Mouse (Mus musculus) heart, embryonic 16.5 days (tissue): ENCODE measurements at regions not wholly inside any gene's neighbourhood (a gene's known extent, or its start where the extent isn't known, plus 50 kb on each side); places are given as distances from the start of the nearest gene placed in this dataset.

Source experiments
- ATAC-seq: fragments of 200-750 bp; cut with Nextera tagmentation; replicated peaks from 2 replicates; pipeline ENCODE4 v1.8.0; 2017; ENCODE audit warnings: moderate number of reproducible peaks; ENCODE audit not compliant: insufficient read depth, low FRiP score; ENCODE audit errors: extremely low read depth
- H3K27ac ChIP-seq: fragments of 300-500 bp; sonication (generic); 2 replicates; pipeline ENCODE4 v1.5.1; 2014; ENCODE audit warnings: mild to moderate bottlenecking, low read length, control low read depth, moderate library complexity
- H3K27me3 ChIP-seq: fragments of 300-500 bp; sonication (generic); 2 replicates; pipeline ENCODE4 v1.6.1; 2014; ENCODE audit warnings: low read length, mixed read lengths; ENCODE audit not compliant: control insufficient read depth, insufficient read depth
- H3K36me3 ChIP-seq: fragments of 300-500 bp; sonication (generic); 2 replicates; pipeline ENCODE4 v1.6.1; 2014; ENCODE audit not compliant: control insufficient read depth, insufficient read depth
- H3K4me1 ChIP-seq: fragments of 300-500 bp; sonication (generic); 2 replicates; pipeline ENCODE4 v1.6.1; 2014; ENCODE audit warnings: low read length, mixed read lengths; ENCODE audit not compliant: control insufficient read depth, insufficient read depth
- H3K4me2 ChIP-seq: fragments of 300-500 bp; sonication (generic); 2 replicates; pipeline ENCODE4 v1.6.1; 2014; ENCODE audit warnings: low read depth, mild to moderate bottlenecking, control low read depth, low read length
- H3K4me3 ChIP-seq: fragments of 300-500 bp; sonication (generic); 2 replicates; pipeline ENCODE4 v1.5.1; 2014; ENCODE audit warnings: mild to moderate bottlenecking, control low read depth, low read length
- H3K9ac ChIP-seq: fragments of 300-500 bp; sonication (generic); 2 replicates; pipeline ENCODE4 v1.6.1; 2014; ENCODE audit warnings: low read length, control low read depth
- H3K9me3 ChIP-seq: fragments of 300-500 bp; sonication (generic); replicated peaks from 2 replicates; pipeline ENCODE4 v1.6.1; 2016; ENCODE audit warnings: low read length; ENCODE audit not compliant: control insufficient read depth
- WGBS: fragments of 180-500 bp; shearing (Covaris S2); extraction: QIAGEN DNeasy Blood & Tissue Kit; methylation state at CpG from one replicate; pipeline ENCODE4 v1.1.7; 2014; 5-methylcytosine and 5-hydroxymethylcytosine counted together

- H3K27ac ChIP-seq = no peak overlapping the region
- H3K36me3 ChIP-seq = no peaks in the 10 kb centered on the region
- H3K9me3 ChIP-seq = no peaks in the 10 kb centered on the region
- H3K4me3 ChIP-seq = no peak overlapping the region
- 94% methylated on average over 1 of the region's 1 CpGs for WGBS
- H3K4me2 ChIP-seq = no peak overlapping the region
- no peaks in the 10 kb centered on the region for H3K27me3 ChIP-seq
- H3K4me1 ChIP-seq = peaks cover 3% of the 10 kb centered on the region; the same call in 1 of the 2 replicates
- H3K9ac ChIP-seq = no peak overlapping the region
- ATAC-seq = no peak
Observed at GRCm38 (mm10) chr13:6280073-6280472, 267.9 kb upstream of the Pitrm1 start.

GRCm38 (mm10) chr13:6288109-6288508, 259.8 kb upstream of the Pitrm1 start:
- H3K4me3 ChIP-seq = no peak overlapping the region
- H3K36me3 ChIP-seq = no peaks in the 10 kb centered on the region
- no peak for ATAC-seq
- no peak overlapping the region for H3K27ac ChIP-seq
- 82% methylated on average over 6 of the region's 6 CpGs for WGBS
- no peaks in the 10 kb centered on the region for H3K27me3 ChIP-seq
- H3K9me3 ChIP-seq = no peaks in the 10 kb centered on the region
- no peaks in the 10 kb centered on the region for H3K4me1 ChIP-seq
- no peak overlapping the region for H3K9ac ChIP-seq
- no peak overlapping the region for H3K4me2 ChIP-seq

GRCm38 (mm10) chr13:6292098-6292497, 255.9 kb upstream of the Pitrm1 start:
- H3K4me3 ChIP-seq = no peak overlapping the region
- no peaks in the 10 kb centered on the region for H3K9me3 ChIP-seq
- ATAC-seq = no peak
- H3K27me3 ChIP-seq = no peaks in the 10 kb centered on the region
- no peaks in the 10 kb centered on the region for H3K36me3 ChIP-seq
- H3K27ac ChIP-seq = no peak overlapping the region
- WGBS = 49% methylated on average over 3 of the region's 3 CpGs
- H3K9ac ChIP-seq = no peak overlapping the region
- no peak overlapping the region for H3K4me2 ChIP-seq
- no peaks in the 10 kb centered on the region for H3K4me1 ChIP-seq

GRCm38 (mm10) chr13:6305718-6306117, 242.2 kb upstream of the Pitrm1 start:
- Histone ChIP-seq H3K9ac (no peak overlapping the region), H3K27me3 (no peaks in the 10 kb centered on the region), H3K9me3 (no peaks in the 10 kb centered on the region), H3K36me3 (no peaks in the 10 kb centered on the region), H3K4me3 (no peak overlapping the region), H3K4me1 (no peaks in the 10 kb centered on the region), H3K27ac (no peak overlapping the region), H3K4me2 (no peak overlapping the region)
- no peak for ATAC-seq

GRCm38 (mm10) chr13:6306616-6306988, 241.3 kb upstream of the Pitrm1 start:
- H3K4me2 ChIP-seq = no peak overlapping the region
- 81% methylated on average over 4 of the region's 4 CpGs for WGBS
- no peak overlapping the region for H3K4me3 ChIP-seq
- no peaks in the 10 kb centered on the region for H3K4me1 ChIP-seq
- H3K9ac ChIP-seq = no peak overlapping the region
- no peaks in the 10 kb centered on the region for H3K9me3 ChIP-seq
- ATAC-seq = no peak
- H3K27ac ChIP-seq = no peak overlapping the region
- H3K27me3 ChIP-seq = no peaks in the 10 kb centered on the region
- no peaks in the 10 kb centered on the region for H3K36me3 ChIP-seq

- WGBS = 75% methylated on average over 7 of the region's 7 CpGs
- no peak for ATAC-seq
Observed at GRCm38 (mm10) chr13:6306989-6307917, 240.7 kb upstream of the Pitrm1 start.

GRCm38 (mm10) chr13:6316201-6316600, 231.7 kb upstream of the Pitrm1 start:
- H3K9me3 ChIP-seq = no peaks in the 10 kb centered on the region
- H3K4me3 ChIP-seq = no peak overlapping the region
- no peaks in the 10 kb centered on the region for H3K4me1 ChIP-seq
- H3K36me3 ChIP-seq = no peaks in the 10 kb centered on the region
- no peak overlapping the region for H3K27ac ChIP-seq
- ATAC-seq = no peak
- no peaks in the 10 kb centered on the region for H3K27me3 ChIP-seq
- no peak overlapping the region for H3K9ac ChIP-seq
- H3K4me2 ChIP-seq = no peak overlapping the region

More at GRCm38 (mm10) chr13:6306989-6307917, 240.7 kb upstream of the Pitrm1 start:
- Histone ChIP-seq H3K27ac (no peak overlapping the region), H3K9ac (no peak overlapping the region), H3K4me2 (no peak overlapping the region), H3K4me1 (no peaks in the 10 kb centered on the region), H3K4me3 (no peak overlapping the region), H3K9me3 (no peaks in the 10 kb centered on the region), H3K36me3 (no peaks in the 10 kb centered on the region), H3K27me3 (no peaks in the 10 kb centered on the region)

- Histone ChIP-seq H3K4me2 (no peak overlapping the region), H3K9me3 (no peaks in the 10 kb centered on the region), H3K27me3 (no peaks in the 10 kb centered on the region), H3K36me3 (no peaks in the 10 kb centered on the region), H3K9ac (no peak overlapping the region), H3K4me1 (no peaks in the 10 kb centered on the region), H3K27ac (no peak overlapping the region), H3K4me3 (no peak overlapping the region)
- 68% methylated on average over 2 of the region's 2 CpGs for WGBS
- no peak for ATAC-seq
Observed at GRCm38 (mm10) chr13:6323948-6324347, 224.0 kb upstream of the Pitrm1 start.

- H3K4me1 ChIP-seq = no peaks in the 10 kb centered on the region
- no peaks in the 10 kb centered on the region for H3K9me3 ChIP-seq
- ATAC-seq = no peak
- no peaks in the 10 kb centered on the region for H3K36me3 ChIP-seq
- H3K9ac ChIP-seq = no peak overlapping the region
- H3K27ac ChIP-seq = no peak overlapping the region
- H3K4me2 ChIP-seq = no peak overlapping the region
- no peak overlapping the region for H3K4me3 ChIP-seq
- H3K27me3 ChIP-seq = no peaks in the 10 kb centered on the region
- 85% methylated on average over 3 of the region's 3 CpGs for WGBS
Observed at GRCm38 (mm10) chr13:6330320-6330950, 217.5 kb upstream of the Pitrm1 start.
